Mouse (Mus musculus) ES-Bruce4 (cell line): ENCODE data around the gene Uxs1.

Source experiments
- CTCF ChIP-seq: IDR thresholded peaks from one replicate; pipeline ENCODE4 v1.8.1; 2011; ENCODE audit warnings: low read depth, low read length
- EP300 ChIP-seq: IDR thresholded peaks from 2 replicates; pipeline ENCODE4 v1.6.1; 2011; ENCODE audit warnings: low read depth, low read length; ENCODE audit not compliant: insufficient read depth
- POLR2A ChIP-seq: IDR thresholded peaks from one replicate; pipeline ENCODE4 v1.8.1; 2011; ENCODE audit warnings: low read length; ENCODE audit not compliant: insufficient read depth

DNA sequence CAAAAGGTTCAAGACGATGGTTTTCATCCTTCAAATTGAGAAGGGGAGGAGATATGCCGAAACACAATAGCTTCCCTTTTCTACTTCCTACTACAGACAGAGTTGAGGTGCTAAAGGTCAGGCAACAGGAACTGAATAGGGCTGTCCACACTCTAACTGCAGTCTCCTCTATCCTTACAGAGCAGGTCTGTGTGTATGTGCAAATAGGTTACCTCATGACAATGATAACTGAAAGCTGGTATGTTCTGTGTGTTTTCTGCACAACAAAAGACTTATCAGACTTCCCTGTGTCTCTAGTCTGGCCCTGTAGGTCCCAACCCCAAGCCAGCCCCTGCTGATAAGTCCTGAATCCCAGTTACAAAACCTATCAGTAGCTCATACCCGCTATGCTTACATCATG, 16.5 kb downstream of the Uxs1 start:
- no peak for TF ChIP-seq CTCF
- TF ChIP-seq POLR2A: no peak
- TF ChIP-seq EP300: no peak
